Mouse (Mus musculus) c-Kit-positive CD71-positive TER-119-positive erythroid progenitor cells, embryonic 14.5 days (primary cell): ENCODE results near the gene E130208F15Rik.
A peak's percentile ranks its signal among the peaks of the same experiment; 100 is the strongest.

Source experiments
- DNase-seq: peaks from one replicate; pipeline ENCODE4 v3.0.0-alpha.2; 2013; ENCODE audit warnings: low spot score

Gene E130208F15Rik

GRCm38 (mm10) chr7:30321539-30322284 lies at the start of gene E130208F15Rik:
Gene E130208F15Rik, plus strand, starts transcription at chr7:30321740.
- DNase-seq: peak; percentile 83

DNA sequence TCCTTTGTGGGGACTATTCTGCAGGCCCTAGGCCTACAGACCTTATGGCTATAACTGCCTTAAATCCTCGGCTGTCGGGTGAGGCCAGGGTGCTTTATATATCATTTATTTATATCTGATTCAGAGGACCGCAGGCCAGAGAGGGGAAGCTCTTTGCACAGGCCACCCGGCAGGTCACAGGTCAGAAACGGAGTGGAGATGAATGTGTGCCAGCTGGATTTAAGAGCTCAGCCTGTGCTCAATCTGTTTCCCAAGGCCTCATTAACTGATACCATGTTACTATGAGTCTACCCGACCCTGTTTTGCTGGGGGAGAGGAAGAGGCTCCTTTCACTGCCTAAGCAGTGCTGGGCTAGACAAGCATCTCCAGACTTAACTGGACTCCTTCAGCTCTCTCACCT lies 47.2 kb upstream of the E130208F15Rik start:
- DNase-seq: no peak

GRCm38 (mm10) chr7:30278911-30279310 lies 42.6 kb upstream of the E130208F15Rik start:
- DNase-seq: no peak

- DNase-seq: no peak
Observed at GRCm38 (mm10) chr7:30279536-30279935, 42.0 kb upstream of the E130208F15Rik start.

DNA sequence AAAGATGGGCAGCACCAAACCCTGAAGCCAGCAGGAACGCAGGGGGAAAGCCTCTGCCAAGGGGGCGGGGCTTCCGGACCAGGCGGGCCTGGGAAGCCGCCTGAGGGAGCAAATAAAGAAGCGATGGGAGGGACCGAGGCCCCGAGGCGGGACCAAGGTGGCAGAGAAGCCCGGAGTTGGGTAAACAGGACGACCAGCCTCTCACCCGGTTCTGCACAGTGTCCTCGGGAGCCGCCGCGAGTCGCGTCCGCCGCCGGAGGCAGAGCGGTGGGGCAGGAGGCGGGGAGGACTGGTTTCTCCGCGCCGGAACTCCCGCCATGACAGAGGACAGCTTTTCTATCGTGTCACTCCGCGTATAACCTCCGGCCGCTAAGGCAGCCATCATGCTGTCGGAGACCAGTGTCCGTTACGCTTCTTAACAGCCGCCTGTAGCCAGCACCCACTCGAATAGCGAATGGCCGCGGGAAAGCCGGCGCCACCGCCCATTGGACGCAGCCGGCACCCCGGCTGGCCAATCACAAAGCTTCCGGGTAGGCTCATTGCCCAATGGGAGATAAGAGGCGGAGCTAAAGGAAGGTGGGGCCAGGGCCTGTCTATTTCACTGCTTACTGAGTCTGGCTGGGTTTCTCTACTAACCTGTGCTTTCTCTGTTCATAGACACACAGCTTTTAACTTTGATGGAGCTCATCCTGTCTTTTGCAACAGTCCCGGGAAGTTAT lies 41.4 kb upstream of the E130208F15Rik start, which contains the start of the genes Thap8 and Wdr62:
TSS of gene Thap8 (plus strand) at position 144 of the 719 bp plus-strand sequence.
TSS of gene Wdr62 (minus strand) at position 469 of the 719 bp plus-strand sequence.
- peak; percentile 93 for DNase-seq

DNA sequence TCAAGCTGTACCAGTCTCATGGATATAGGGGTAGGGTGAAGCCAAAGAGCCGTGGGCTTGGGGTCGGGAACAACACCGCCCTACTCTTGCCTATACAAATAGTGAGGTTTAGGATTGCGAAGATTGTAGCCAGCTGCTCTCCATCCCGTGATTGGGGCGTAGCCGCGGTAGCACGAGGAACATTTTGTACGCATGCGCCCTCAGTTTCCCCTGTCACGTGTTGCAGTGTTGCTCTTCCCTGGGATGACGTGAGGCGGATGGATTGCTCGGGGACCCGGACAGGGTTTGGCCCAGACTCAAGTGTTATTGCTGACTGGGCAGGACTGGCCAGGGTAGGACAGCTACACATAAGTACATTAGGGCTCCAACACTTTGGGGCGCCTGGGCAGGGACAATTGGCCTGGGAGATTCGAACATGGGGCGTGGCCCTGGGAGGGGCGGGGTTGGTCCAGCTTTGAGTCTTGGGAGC lies 40.8 kb upstream of the E130208F15Rik start:
- peak; percentile 79 for DNase-seq

DNA sequence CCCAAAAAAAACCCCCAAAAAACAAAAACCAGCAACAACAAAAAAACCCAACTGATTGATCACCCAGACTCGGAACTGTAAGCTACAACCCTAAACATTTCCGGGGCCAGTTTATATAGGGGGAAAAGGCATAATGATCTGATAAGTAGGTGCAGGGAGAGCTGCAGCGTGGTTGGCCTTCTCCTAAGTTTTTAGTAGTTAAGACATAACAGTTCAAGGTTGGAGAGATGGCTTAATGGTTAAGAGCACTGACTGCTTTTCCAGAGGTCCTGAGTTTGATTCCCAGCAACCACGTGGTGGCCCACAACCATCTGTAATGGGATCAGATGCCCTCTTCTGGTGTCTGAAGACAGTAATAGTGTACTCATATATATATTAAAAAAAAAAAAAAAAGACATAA lies 40.0 kb upstream of the E130208F15Rik start:
- no peak for DNase-seq

DNA sequence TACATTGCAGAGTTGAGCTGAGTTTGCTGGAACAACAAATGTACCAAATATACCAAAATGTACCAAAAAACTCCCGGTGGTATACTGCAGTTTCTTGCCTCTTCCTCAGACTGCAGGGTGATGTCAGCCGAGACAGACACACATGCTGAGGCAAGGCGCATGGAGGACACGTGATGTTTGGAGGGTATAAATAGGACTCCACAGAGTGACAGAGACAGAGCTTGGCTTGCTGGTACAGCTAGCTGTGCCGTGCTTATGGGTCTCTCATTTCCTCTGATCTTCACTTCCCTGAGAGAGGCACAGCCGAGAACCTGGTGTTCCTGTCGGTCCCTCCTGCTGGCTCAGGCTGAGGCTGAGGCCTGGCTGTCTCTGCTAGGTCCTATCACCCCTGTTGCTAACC lies 38.8 kb upstream of the E130208F15Rik start:
- DNase-seq: no peak

GRCm38 (mm10) chr7:30286701-30287410 lies 34.7 kb upstream of the E130208F15Rik start:
- DNase-seq: no peak

DNA sequence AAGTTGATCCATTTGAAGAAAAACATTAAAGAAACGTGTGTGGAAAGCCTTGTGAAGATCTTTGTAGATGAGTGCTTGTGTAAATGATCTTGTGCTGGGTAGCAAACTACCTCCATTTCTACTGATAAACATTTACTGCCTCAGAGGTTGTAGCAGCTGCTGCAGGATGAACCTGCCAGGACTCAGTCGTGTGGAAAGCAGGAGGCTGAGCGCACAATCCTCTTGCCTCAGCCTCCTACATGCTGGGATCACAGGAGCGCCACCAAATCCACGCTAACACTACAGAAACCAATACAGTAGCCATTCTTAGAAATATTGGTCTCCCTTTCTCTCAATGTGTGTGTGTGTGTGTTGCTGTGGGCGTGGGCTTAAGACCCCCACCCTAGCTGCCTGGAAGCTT lies 33.5 kb upstream of the E130208F15Rik start:
- no peak for DNase-seq

DNA sequence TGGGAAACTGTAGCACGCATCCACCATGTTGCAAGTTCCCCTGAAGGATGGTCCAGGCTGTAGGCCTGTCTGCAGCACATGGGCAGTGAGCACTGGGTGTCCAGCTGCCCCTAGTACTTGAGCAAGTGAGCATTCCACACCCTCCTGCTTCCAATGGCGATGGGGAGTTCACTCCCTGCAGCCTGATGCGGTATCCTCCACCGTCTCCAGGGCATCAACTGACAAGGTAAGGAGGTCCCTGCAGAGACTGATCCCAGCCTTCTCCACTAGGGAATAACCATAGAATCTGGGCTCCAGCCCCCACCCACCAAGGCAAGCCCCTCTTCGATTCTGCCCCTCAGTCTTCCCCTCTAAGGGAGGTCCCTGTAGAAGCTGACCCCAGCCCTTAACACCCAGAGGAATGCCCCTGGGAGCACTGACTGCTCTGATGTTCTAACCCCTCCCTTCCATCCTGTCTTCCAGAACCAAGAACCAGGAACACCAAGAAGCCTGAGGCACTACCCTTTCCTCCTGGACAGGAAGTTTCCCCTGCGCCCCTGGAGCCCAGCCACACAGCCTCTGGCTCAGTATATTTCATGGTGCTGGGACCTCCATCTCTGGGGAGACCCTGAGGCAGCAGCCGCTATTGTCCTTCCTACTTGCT lies 32.3 kb upstream of the E130208F15Rik start:
- DNase-seq: no peak

DNA sequence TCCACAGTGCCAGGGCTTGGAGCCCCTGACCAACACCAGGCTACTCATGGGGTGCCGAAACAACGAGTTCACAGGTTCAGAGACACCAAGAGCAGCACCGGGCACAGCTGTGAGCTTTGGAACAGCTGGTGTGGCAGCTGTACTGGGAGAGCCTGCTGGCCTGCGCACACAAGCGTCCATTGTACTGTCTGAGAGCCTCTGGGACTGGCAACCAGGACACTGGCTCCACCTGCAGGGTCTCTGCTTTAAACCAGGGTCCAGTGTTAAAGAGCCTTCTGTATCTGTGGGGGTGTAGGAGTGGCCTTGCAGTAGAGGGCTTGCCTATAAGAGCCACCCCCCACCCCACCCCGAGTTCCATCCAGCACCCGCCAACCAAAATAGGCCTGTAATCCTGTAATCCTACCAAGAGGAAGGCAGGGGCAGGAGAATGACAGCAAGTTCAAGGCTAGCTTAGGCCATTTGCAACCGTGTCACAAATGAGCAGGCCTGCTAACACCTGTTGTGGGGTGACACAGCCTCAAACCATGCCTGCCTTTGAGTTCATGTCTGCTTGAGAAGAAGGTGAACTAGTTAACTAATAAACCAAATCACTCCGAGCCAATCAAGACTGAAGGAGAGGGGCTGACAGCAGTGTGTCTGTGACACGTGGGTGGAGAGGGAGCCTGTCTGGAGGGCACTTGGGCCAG lies 31.7 kb upstream of the E130208F15Rik start:
- DNase-seq: no peak

GRCm38 (mm10) chr7:30291215-30292131 lies 30.1 kb upstream of the E130208F15Rik start, which contains the start of gene Clip3:
Gene Clip3, plus strand, starts transcription at chr7:30291728.
- no peak for DNase-seq

GRCm38 (mm10) chr7:30293795-30294194 lies 27.7 kb upstream of the E130208F15Rik start:
- no peak for DNase-seq

DNA sequence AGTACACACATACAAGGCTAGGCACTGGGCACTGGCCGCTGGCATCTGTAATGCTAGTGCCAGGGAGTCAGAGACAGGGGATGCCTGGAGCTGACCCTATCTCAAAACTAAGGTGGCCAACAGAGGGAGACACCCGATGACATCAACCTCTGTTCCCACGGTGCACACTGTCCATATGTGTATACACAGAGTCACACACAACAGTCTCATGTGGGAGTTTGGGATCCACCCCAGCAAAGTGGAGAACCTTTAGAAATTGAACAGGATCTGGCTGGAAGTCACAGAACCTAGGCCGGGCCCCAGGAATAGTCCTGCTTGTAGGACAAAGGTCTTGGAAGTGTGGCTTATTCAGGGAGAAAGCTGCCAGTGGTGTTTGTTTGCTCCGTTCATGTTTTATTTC lies 27.2 kb upstream of the E130208F15Rik start:
- DNase-seq: no peak

DNA sequence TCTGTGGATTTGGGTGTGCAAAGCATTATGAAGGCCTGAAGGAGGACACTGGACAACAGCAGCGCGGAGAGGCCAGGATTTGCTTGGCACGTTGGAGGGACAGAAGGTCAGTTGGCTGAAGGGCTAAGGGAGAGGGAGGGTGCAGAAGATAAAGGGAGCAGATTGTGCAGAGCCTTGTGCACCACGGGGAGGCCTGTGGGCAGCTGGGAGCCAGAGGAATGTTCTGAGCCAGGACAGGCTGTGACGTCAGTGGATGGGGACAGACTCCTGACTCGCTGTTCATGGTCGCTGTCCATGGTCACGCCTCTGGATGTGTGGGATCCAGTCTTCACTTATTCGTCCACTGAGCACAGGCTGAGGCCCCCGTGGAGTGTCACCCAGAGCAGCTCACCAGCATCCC lies 26.4 kb upstream of the E130208F15Rik start:
- no peak for DNase-seq

DNA sequence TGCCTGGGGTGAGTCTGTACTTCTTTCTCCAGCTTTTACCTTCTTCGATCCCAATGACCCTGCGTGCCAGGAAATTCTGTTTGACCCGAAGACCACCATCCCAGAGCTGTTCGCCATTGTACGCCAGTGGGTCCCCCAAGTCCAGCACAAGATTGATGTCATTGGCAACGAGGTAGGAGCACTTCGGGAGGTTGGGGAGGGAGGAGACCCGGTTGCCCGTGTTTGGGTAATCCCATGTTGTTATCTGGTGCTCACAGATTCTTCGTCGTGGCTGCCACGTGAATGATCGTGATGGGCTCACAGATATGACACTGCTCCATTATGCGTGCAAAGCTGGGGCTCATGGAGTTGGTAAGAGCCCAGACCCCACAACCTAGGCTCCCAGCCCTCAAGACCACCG lies 24.7 kb upstream of the E130208F15Rik start:
- no peak for DNase-seq

DNA sequence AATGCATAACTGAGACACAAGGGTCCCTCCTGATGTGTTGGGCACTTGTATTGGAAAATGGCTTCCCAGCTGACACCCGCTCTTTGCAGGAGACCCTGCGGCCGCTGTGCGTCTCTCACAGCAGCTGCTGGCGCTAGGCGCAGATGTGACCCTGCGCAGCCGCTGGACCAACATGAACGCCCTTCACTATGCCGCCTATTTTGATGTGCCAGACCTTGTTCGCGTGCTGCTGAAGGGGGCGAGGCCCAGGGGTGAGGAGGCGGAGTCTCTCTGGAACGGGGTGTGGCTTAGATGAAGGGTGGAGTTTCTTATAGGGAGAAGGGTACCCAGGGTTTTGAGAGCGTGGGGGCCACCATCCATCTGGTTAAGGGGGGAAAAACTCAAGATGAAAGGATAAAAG lies 24.3 kb upstream of the E130208F15Rik start:
- no peak for DNase-seq

DNA sequence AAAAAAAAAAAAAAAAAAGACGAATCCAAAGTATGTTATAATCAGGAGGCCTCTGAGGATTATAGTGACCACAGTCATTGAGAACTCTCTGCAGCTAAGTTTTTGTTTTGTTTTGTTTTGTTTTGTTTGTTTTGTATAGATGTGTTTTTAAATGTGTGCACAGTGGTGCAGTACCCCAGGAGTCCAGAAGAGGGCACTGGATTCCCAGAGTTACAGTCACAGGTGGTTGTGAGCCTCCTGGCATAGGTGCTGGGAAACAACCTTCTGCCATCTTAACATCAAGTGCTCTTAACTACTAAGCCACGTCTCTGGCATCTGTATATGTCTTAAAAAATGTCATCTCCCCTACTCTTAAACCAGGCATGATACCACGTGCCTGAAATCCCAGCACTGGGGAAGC lies 20.6 kb upstream of the E130208F15Rik start:
- peak; percentile 47 for DNase-seq

DNA sequence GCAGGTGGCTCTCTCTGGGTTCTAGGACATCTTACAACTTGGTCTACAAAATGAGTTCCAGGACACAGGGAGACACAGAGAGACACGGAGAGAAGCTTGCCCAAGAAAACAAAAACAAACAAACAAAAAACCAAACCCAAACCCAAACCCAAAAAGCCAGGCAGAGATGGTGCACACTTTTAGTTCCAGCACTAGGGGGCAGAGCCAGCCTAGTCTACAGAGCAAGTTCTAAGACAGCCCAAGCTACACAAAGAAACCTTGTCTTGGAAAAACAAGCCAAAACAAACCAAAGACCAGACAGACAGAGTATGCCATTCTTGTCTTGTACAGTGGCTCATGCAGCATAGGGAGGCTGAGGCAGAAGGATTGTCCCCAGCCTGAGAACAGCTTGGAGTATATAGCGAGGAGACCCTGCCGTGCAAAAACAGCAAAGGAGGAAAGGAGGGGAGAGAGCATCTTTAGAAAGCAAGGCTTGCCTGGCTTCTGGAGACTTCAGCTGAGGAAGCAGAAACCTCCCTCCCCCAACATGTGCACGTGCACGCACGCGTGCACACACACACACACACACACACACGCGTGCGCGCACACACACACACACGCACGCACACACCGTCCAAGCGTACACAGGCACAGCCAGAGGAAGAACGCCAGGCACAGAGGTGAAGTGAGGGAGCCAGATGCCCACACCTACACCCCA lies 15.3 kb upstream of the E130208F15Rik start:
- DNase-seq: no peak
